Comparison of ENCODE assay signal across 10 mouse cellular contexts in genomic region chr15:78181701-78182405, GRCm38 (mm10). TPM values are rescaled to one million over a fixed set of nuclear protein-coding genes. Genes with fewer than 3 reads are reported as not detected.
DNase-seq lines count a peak whose midpoint lies in the region; TF ChIP-seq lines count a peak whose summit lies in the region.
"Had no signal": no experiment of that assay in that cellular context is flagged by ENCODE, and none has a peak within 500 bp of the region (broad histone marks: within the 10 kb centered on the region; RNA-seq: fewer than 3 reads in every experiment).

No protein-coding gene starts in this region.

- peak; percentile 32 for DNase-seq in adrenal gland, postnatal 14 days
- no peak for DNase-seq in adrenal gland, adult 8-10 months
- DNase-seq in lung, postnatal 10 days = peak; percentile 16
- DNase-seq in lung, postnatal 4 days = no peak
- peak; percentile 54 to 63 for DNase-seq in layer of hippocampus, adult 2 months (ENCODE audit: low spot score in 2 of 2)
- DNase-seq in right cerebral cortex, postnatal 25 days = peak; percentile 37
- DNase-seq in spleen, adult 12 weeks (ENCODE audit: low spot score) = no peak
- no peak for DNase-seq in adipocyte (ENCODE audit: low spot score)
- DNase-seq: adrenal gland, adult 2 months; thymus, postnatal 14 days had no signal

- no peak overlapping the region for H3K4me3 ChIP-seq in layer of hippocampus, adult 2 months

- no peak for TF ChIP-seq CTCF in layer of hippocampus, adult 2 months (conservative IDR thresholded peaks at IDR 0.05)

- peak overlapping the region; percentile 85 for H3K27ac ChIP-seq in layer of hippocampus, adult 2 months

RNA-seq across cellular contexts. Expression of gene Ift27, which starts 7.9 kb away (rescaled TPM):
- 17.2 and 18.4 TPM in 2 replicates for total RNA-seq in adrenal gland, postnatal 14 days (2021)
- total RNA-seq in adrenal gland, adult 8-10 months (2022) = 10 to 100 TPM; 14.3 to 31.1 (median 23.4) TPM
- total RNA-seq in layer of hippocampus, adult 2 months (2021) = 10 to 100 TPM; 22.7 to 23.3 TPM

RNA-seq across cellular contexts. Expression of gene Pvalb, which starts 24.3 kb away (rescaled TPM):
- 0.94 TPM in 1 of 2 replicates, not detected in the other for total RNA-seq in adrenal gland, postnatal 14 days (2021)
- total RNA-seq in adrenal gland, adult 8-10 months (2022) = not detected
- total RNA-seq in layer of hippocampus, adult 2 months (2021) = 10 to 100 TPM; 57.3 to 63.3 TPM
- total RNA-seq: adrenal gland, adult 2 months had no signal

Comparison
In these comparisons a context has a peak if more than half of its experiments do, and no peak if none do; other contexts are left out.
1. DNase-seq: peak in adrenal gland, postnatal 14 days (single experiment), lung, postnatal 10 days (single experiment), layer of hippocampus, adult 2 months (2 of 2) and right cerebral cortex, postnatal 25 days (single experiment); none in adrenal gland, adult 8-10 months (single experiment), lung, postnatal 4 days (0 of 2), spleen, adult 12 weeks (single experiment) and adipocyte (single experiment).
2. RNA of gene Pvalb, which starts 24.3 kb away (total RNA-seq): 57.3 to 63.3 TPM in layer of hippocampus, adult 2 months; 0.94 TPM in adrenal gland, postnatal 14 days and not detected in adrenal gland, adult 8-10 months; every median in the first group is over 10 times any median in the second.